Mouse (Mus musculus) lung, adult 2 months (tissue): ENCODE results near the gene Gm42372. TPM values are rescaled to one million over a fixed set of nuclear protein-coding genes. Genes with fewer than 3 reads are reported as not detected.

Experiments used
- DNase-seq: peaks from one replicate; pipeline ENCODE4 v3.0.0; 2022
- H3K4me1 ChIP-seq: fragments of 200-500 bp; 2 replicates; pipeline ENCODE4 v1.6.1; 2011; ENCODE audit warnings: low read length; ENCODE audit not compliant: control insufficient read depth, insufficient read depth
- H3K4me3 ChIP-seq: fragments of 200-500 bp; replicated peaks from 2 replicates; pipeline ENCODE3; 2011; ENCODE audit warnings: low read depth, mild to moderate bottlenecking, control low read depth, low read length; ENCODE audit errors: extremely low read depth
- CTCF ChIP-seq: fragments of 200-500 bp; IDR thresholded peaks from 2 replicates; pipeline ENCODE4 v1.5.1; 2011; ENCODE audit warnings: mild to moderate bottlenecking, low read length, control low read depth; ENCODE audit not compliant: insufficient read depth
- POLR2A ChIP-seq: fragments of 200-500 bp; IDR thresholded peaks from 2 replicates; pipeline ENCODE4 v1.6.1; 2011; ENCODE audit warnings: low read depth, mild to moderate bottlenecking, control low read depth, low read length, borderline replicate concordance; ENCODE audit errors: extremely low read depth
- WGBS: fragments of 180-500 bp; shearing (Covaris S2); methylation state at CpG from one replicate; pipeline ENCODE4 v1.1.7; 2018; 5-methylcytosine and 5-hydroxymethylcytosine counted together
- polyA plus RNA-seq: library from polyadenylated mRNA; depleted of rRNA; stranded (reverse); fragments of >200 nt; gene quantifications from 2 replicates; pipeline ENCODE4 v1.2.3, GENCODE M21; 2012

Gm42372 gene
- polyA plus RNA-seq, 1 experiment, result 0.04 TPM

GRCm38 (mm10) chr7:16961678-16962077, 21.2 kb upstream of the Gm42372 start:
- Histone ChIP-seq H3K4me1 (no peaks in the 10 kb centered on the region), H3K4me3 (no peak overlapping the region)
- DNase-seq, result no peak
- TF ChIP-seq POLR2A, result no peak
- no peak for TF ChIP-seq CTCF
- 73% methylated on average over 5 of the region's 5 CpGs for WGBS

GRCm38 (mm10) chr7:16968414-16968813, 14.5 kb upstream of the Gm42372 start:
- no peaks in the 10 kb centered on the region for H3K4me1 ChIP-seq
- TF ChIP-seq CTCF (no peak), POLR2A (no peak)
- 84% methylated on average over 6 of the region's 6 CpGs for WGBS
- no peak overlapping the region for H3K4me3 ChIP-seq
- DNase-seq, result no peak

- Histone ChIP-seq H3K4me1 (no peaks in the 10 kb centered on the region), H3K4me3 (no peak overlapping the region)
- 50% methylated on average over 3 of the region's 3 CpGs for WGBS
- DNase-seq, result no peak
- TF ChIP-seq POLR2A, result no peak
- TF ChIP-seq CTCF, result no peak
Measured at GRCm38 (mm10) chr7:16971160-16971559, 11.7 kb upstream of the Gm42372 start.

GRCm38 (mm10) chr7:16974018-16974417, 8.9 kb upstream of the Gm42372 start:
- 29% methylated on average over 6 of the region's 6 CpGs for WGBS
- TF ChIP-seq CTCF (no peak), POLR2A (no peak)
- peak; percentile 16 for DNase-seq

GRCm38 (mm10) chr7:16976298-16976697, 6.6 kb upstream of the Gm42372 start:
- H3K4me3 ChIP-seq, result no peak overlapping the region
- TF ChIP-seq CTCF, result no peak
- no peaks in the 10 kb centered on the region for H3K4me1 ChIP-seq
- no peak for DNase-seq
- WGBS, result 58% methylated on average over 8 of the region's 8 CpGs

More at GRCm38 (mm10) chr7:16974018-16974417, 8.9 kb upstream of the Gm42372 start:
- Histone ChIP-seq H3K4me1 (no peaks in the 10 kb centered on the region), H3K4me3 (no peak overlapping the region)

GRCm38 (mm10) chr7:16978173-16978572, 4.7 kb upstream of the Gm42372 start:
- Histone ChIP-seq H3K4me3 (no peak overlapping the region), H3K4me1 (no peaks in the 10 kb centered on the region)
- 79% methylated on average over 6 of the region's 6 CpGs for WGBS
- TF ChIP-seq POLR2A, result no peak
- TF ChIP-seq CTCF, result no peak
- no peak for DNase-seq

- H3K4me3 ChIP-seq, result no peak overlapping the region
- TF ChIP-seq CTCF (no peak), POLR2A (no peak)
- DNase-seq, result no peak
- WGBS, result 95% methylated on average over 3 of the region's 3 CpGs
- no peaks in the 10 kb centered on the region for H3K4me1 ChIP-seq
Measured at GRCm38 (mm10) chr7:16978593-16978992, 4.3 kb upstream of the Gm42372 start.

- H3K4me3 ChIP-seq, result peak overlapping the region; percentile 32
Measured at GRCm38 (mm10) chr7:16980348-16980747, 2.5 kb upstream of the Gm42372 start.

GRCm38 (mm10) chr7:16987541-16988149, 4.8 kb downstream of the Gm42372 start:
- WGBS, result 45% methylated on average over 7 of the region's 7 CpGs

More at GRCm38 (mm10) chr7:16980348-16980747, 2.5 kb upstream of the Gm42372 start:
- H3K4me1 ChIP-seq, result no peaks in the 10 kb centered on the region
- under 1% methylated on average over 12 of the region's 12 CpGs for WGBS
- no peak for DNase-seq
- TF ChIP-seq CTCF (no peak), POLR2A (no peak)

GRCm38 (mm10) chr7:16988405-16988804, 5.5 kb downstream of the Gm42372 start:
- whole genome bisulfite sequencing, result 41% methylated on average over 3 of the region's 3 CpGs
- TF ChIP-seq CTCF (no peak), POLR2A (no peak)
- no peak for DNase-seq
- Histone ChIP-seq H3K4me3 (no peak overlapping the region), H3K4me1 (no peaks in the 10 kb centered on the region)

More at GRCm38 (mm10) chr7:16987541-16988149, 4.8 kb downstream of the Gm42372 start:
- no peaks in the 10 kb centered on the region for H3K4me1 ChIP-seq
- no peak overlapping the region for H3K4me3 ChIP-seq
- DNase-seq, result no peak
- no peak for TF ChIP-seq POLR2A
- no peak for TF ChIP-seq CTCF
